Mouse (Mus musculus) midbrain, embryonic 14.5 days (tissue): ENCODE results near the gene Numb. TPM values are rescaled to one million over a fixed set of nuclear protein-coding genes. Genes with fewer than 3 reads are reported as not detected.
"Not testable (repeated sequence)": the region's sequence is repeated elsewhere in the genome, so short reads cannot be mapped to it uniquely, and the experiment has no call there.

Source experiments
- ATAC-seq: fragments of 200-750 bp; cut with Nextera tagmentation; 2 replicates; pipeline ENCODE4 v1.8.0; 2017; ENCODE audit warnings: moderate number of reproducible peaks, moderate library complexity; ENCODE audit not compliant: low FRiP score, low TSS enrichment
- DNase-seq: peaks from one replicate; pipeline ENCODE4 v3.0.0-alpha.2; 2015
- H3K27ac ChIP-seq: fragments of 300-500 bp; sonication (generic); replicated peaks from 2 replicates; pipeline ENCODE4 v1.5.1; 2014; ENCODE audit warnings: mild to moderate bottlenecking, low read depth, low read length, moderate library complexity
- H3K27me3 ChIP-seq: fragments of 300-500 bp; sonication (generic); 2 replicates; pipeline ENCODE4 v1.6.1; 2014; ENCODE audit warnings: low read length, control low read depth, mixed read lengths; ENCODE audit not compliant: control insufficient read depth, insufficient read depth
- H3K36me3 ChIP-seq: fragments of 300-500 bp; sonication (generic); 2 replicates; pipeline ENCODE4 v1.6.1; 2014; ENCODE audit warnings: low read length, control low read depth; ENCODE audit not compliant: control insufficient read depth, insufficient read depth
- H3K4me1 ChIP-seq: fragments of 300-500 bp; sonication (generic); 2 replicates; pipeline ENCODE4 v1.6.1; 2014; ENCODE audit warnings: mild to moderate bottlenecking, antibody characterized with exemption, low read length, control low read depth; ENCODE audit not compliant: control insufficient read depth, insufficient read depth
- H3K4me2 ChIP-seq: fragments of 300-500 bp; sonication (generic); 2 replicates; pipeline ENCODE4 v1.6.1; 2014; ENCODE audit warnings: mild to moderate bottlenecking, low read length, moderate library complexity
- H3K4me3 ChIP-seq: fragments of 300-500 bp; sonication (generic); replicated peaks from 2 replicates; pipeline ENCODE4 v1.5.1; 2014; ENCODE audit warnings: low read depth, low read length
- H3K9ac ChIP-seq: fragments of 300-500 bp; sonication (generic); replicated peaks from 2 replicates; pipeline ENCODE4 v1.6.1; 2014; ENCODE audit warnings: mild to moderate bottlenecking, low read length, moderate library complexity
- H3K9me3 ChIP-seq: fragments of 300-500 bp; sonication (generic); 2 replicates; pipeline ENCODE4 v1.6.1; 2016; ENCODE audit warnings: low read length, control low read depth, mixed read lengths; ENCODE audit not compliant: control insufficient read depth
- WGBS: fragments of 180-500 bp; shearing (Covaris S2); extraction: QIAGEN DNeasy Blood & Tissue Kit; methylation state at CpG from one replicate; pipeline ENCODE4 v1.1.7; 2014; 5-methylcytosine and 5-hydroxymethylcytosine counted together
- polyA plus RNA-seq: library from polyadenylated mRNA; unstranded; fragments of >200 nt; fragmentation: Nextera tagmentation; extraction: Ambion mirVana; gene quantifications from 2 replicates; pipeline ENCODE4 v1.2.1, GENCODE M21; 2014

The Numb gene
- polyA plus RNA-seq, 1 experiment from 2014 or later = 20.6 TPM

- Histone ChIP-seq H3K4me1 (no peaks in the 10 kb centered on the region), H3K4me3 (no peak overlapping the region), H3K9ac (no peak overlapping the region), H3K27ac (no peak overlapping the region), H3K4me2 (no peak overlapping the region), H3K36me3 (peaks cover 9% of the 10 kb centered on the region; the same call in 1 of the 2 replicates), H3K9me3 (no peaks in the 10 kb centered on the region), H3K27me3 (no peaks in the 10 kb centered on the region)
- ATAC-seq (no peak), DNase-seq (no peak)
- WGBS = 93% methylated on average over 4 of the region's 4 CpGs
Measured at GRCm38 (mm10) chr12:83914202-83914740, 7.5 kb downstream of the Numb start.

- no peaks in the 10 kb centered on the region for H3K27me3 ChIP-seq
- ATAC-seq (no peak), DNase-seq (no peak)
- no peak overlapping the region for H3K9ac ChIP-seq
- H3K27ac ChIP-seq = no peak overlapping the region
- peaks cover 5% of the 10 kb centered on the region; the same call in 1 of the 2 replicates for H3K36me3 ChIP-seq
- H3K4me3 ChIP-seq = no peak overlapping the region
- no peaks in the 10 kb centered on the region for H3K4me1 ChIP-seq
- H3K9me3 ChIP-seq = no peaks in the 10 kb centered on the region
- H3K4me2 ChIP-seq = no peak overlapping the region
- 95% methylated on average over 2 of the region's 2 CpGs for WGBS
Measured at GRCm38 (mm10) chr12:83910451-83910850, 11.3 kb downstream of the Numb start.

- ATAC-seq (no peak), DNase-seq (no peak)
- Histone ChIP-seq H3K4me1 (no peaks in the 10 kb centered on the region), H3K4me2 (no peak overlapping the region), H3K27me3 (no peaks in the 10 kb centered on the region), H3K4me3 (no peak overlapping the region), H3K27ac (no peak overlapping the region), H3K9ac (no peak overlapping the region), H3K9me3 (no peaks in the 10 kb centered on the region), H3K36me3 (0 out of 2 replicates have a peak, but pooled peaks cover 7% of the 10 kb centered on the region)
- WGBS = 92% methylated on average over 1 of the region's 1 CpGs
Measured at GRCm38 (mm10) chr12:83892926-83893325, 28.8 kb downstream of the Numb start.

GRCm38 (mm10) chr12:83891278-83891677 is 30.5 kb downstream of the Numb start:
- H3K27ac ChIP-seq = no peak overlapping the region
- no peaks in the 10 kb centered on the region for H3K4me1 ChIP-seq
- no peak overlapping the region for H3K4me3 ChIP-seq
- no peak overlapping the region for H3K4me2 ChIP-seq
- no peak overlapping the region for H3K9ac ChIP-seq
- DNase-seq = no peak
- no peak for ATAC-seq
- 0 out of 2 replicates have a peak, but pooled peaks cover 7% of the 10 kb centered on the region for H3K36me3 ChIP-seq
- no peaks in the 10 kb centered on the region for H3K27me3 ChIP-seq
- WGBS = 95% methylated on average over 2 of the region's 2 CpGs
- H3K9me3 ChIP-seq = no peaks in the 10 kb centered on the region

- Histone ChIP-seq H3K36me3 (0 out of 2 replicates have a peak, but pooled peaks cover 3% of the 10 kb centered on the region), H3K4me3 (no peak overlapping the region), H3K9ac (no peak overlapping the region), H3K27me3 (no peaks in the 10 kb centered on the region), H3K4me2 (no peak overlapping the region), H3K4me1 (no peaks in the 10 kb centered on the region), H3K9me3 (no peaks in the 10 kb centered on the region), H3K27ac (no peak overlapping the region)
- no peak for DNase-seq
- 91% methylated on average over 1 of the region's 1 CpGs for WGBS
- no peak for ATAC-seq
Measured at GRCm38 (mm10) chr12:83889128-83889527, 32.6 kb downstream of the Numb start.

- DNase-seq = no peak
- no peaks in the 10 kb centered on the region for H3K9me3 ChIP-seq
- no peaks in the 10 kb centered on the region for H3K4me1 ChIP-seq
- no peak for ATAC-seq
- H3K4me2 ChIP-seq = no peak overlapping the region
- no peaks in the 10 kb centered on the region for H3K36me3 ChIP-seq
- H3K27me3 ChIP-seq = no peaks in the 10 kb centered on the region
- no peak overlapping the region for H3K27ac ChIP-seq
- WGBS = 95% methylated on average over 7 of the region's 7 CpGs
- H3K9ac ChIP-seq = no peak overlapping the region
- no peak overlapping the region for H3K4me3 ChIP-seq
Measured at GRCm38 (mm10) chr12:83885516-83886285, 36.0 kb downstream of the Numb start.

GRCm38 (mm10) chr12:83885065-83885464 is 36.7 kb downstream of the Numb start:
- H3K4me2 ChIP-seq, ATAC-seq, H3K27ac ChIP-seq, H3K27me3 ChIP-seq, DNase-seq, H3K4me1 ChIP-seq, H3K9ac ChIP-seq, H3K36me3 ChIP-seq, H3K4me3 ChIP-seq, H3K9me3 ChIP-seq: not testable (repeated sequence)
- 98% methylated on average over 5 of the region's 5 CpGs for WGBS

GRCm38 (mm10) chr12:83882503-83882902 is 39.2 kb downstream of the Numb start:
- Histone ChIP-seq H3K27ac (no peak overlapping the region), H3K27me3 (no peaks in the 10 kb centered on the region), H3K4me2 (no peak overlapping the region), H3K4me3 (no peak overlapping the region), H3K9me3 (no peaks in the 10 kb centered on the region), H3K4me1 (no peaks in the 10 kb centered on the region), H3K9ac (no peak overlapping the region), H3K36me3 (no peaks in the 10 kb centered on the region)
- DNase-seq (no peak), ATAC-seq (no peak)
- 90% methylated on average over 7 of the region's 7 CpGs for WGBS

GRCm38 (mm10) chr12:83882088-83882487 is 39.6 kb downstream of the Numb start:
- no peak overlapping the region for H3K27ac ChIP-seq
- no peak for ATAC-seq
- H3K4me3 ChIP-seq = no peak overlapping the region
- H3K4me1 ChIP-seq = no peaks in the 10 kb centered on the region
- no peak overlapping the region for H3K4me2 ChIP-seq
- no peaks in the 10 kb centered on the region for H3K9me3 ChIP-seq
- no peak for DNase-seq
- H3K9ac ChIP-seq = no peak overlapping the region
- no peaks in the 10 kb centered on the region for H3K27me3 ChIP-seq
- no peaks in the 10 kb centered on the region for H3K36me3 ChIP-seq
- WGBS = 97% methylated on average over 3 of the region's 3 CpGs
